Mouse (Mus musculus): ENCODE data around the gene Cd300lf.

Cd300lf gene

DNA sequence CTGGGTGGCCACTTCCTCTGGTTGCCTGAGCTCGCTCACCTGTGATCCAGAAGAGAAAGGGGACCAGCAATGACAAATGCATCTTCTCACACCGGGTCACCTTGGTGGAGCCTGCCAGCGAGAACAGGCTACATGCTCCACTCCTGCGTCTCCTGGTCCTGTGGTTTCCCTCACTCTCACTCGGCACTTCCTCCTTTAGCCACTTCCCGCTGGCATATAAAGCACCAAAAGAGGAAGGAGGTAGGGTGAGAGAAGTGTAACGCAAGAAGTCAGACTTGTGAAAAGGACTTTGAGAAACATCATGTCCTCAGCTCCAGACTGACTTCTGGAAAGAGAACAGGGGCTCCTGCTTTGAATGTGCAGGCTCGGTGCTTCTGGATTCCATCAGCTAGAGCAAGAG lies at the start of gene Cd300lf:
TSS of gene Cd300lf (minus strand) at position 193 of the 400 bp plus-strand sequence.
- WGBS = 79% methylated on average over 8 of the region's 8 CpGs

DNA sequence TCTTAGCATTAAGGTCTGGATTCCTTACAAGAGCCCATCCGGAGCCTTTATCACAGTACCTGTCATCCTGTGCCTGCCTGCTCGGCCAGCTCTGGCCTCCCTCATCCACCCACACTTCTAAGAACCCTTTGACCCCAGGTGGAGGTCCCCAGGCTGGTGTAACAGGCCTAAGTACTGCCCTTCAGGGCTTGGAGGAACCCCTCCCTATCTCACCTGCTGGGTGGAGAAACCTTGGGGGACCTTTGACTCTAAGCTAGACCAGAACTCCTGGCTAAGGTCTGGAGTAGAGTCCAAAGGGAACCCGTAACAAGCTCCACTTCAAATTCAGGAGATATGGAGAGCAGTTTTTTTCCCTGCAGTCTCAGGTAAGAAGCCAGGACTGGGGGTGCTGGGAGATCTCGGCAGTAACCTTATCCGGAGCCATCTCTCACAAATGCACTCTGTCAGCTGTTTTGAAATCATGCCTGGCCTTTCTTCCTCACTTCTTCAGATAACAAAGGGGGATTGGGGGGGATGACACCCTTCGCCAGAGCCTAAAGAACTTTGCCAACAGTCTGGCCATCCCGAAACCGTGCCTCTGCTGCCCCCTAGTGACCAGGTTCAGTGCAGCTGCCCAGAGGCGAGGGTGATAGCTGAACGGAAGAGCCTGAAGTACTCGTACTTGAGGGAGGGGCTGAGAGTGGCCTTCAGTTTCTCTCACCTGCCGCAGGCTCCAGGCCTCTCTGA lies 48.3 kb upstream of the Cd300lf start:
- WGBS = 34% methylated on average over 12 of the region's 12 CpGs

DNA sequence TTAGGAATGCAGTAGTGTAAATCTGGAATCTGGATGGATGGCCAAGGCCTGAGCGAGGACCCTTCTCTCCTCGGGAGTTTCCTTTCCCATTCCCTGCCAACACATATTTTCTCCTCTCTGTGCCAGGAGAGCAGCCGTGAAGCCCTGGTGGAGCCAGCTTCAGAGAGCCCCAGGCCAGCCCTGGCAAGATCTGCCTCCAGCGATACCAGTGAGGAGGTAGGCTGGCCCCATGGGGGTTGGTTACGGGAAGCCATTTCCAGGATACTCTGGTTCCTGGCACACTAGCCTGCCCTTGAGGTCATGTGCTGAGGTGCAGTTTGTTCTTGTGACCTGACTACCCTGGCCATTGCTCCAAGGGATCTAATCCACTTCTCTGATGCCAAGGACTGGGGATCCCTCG lies 46.1 kb upstream of the Cd300lf start:
- WGBS = 80% methylated on average over 6 of the region's 6 CpGs

DNA sequence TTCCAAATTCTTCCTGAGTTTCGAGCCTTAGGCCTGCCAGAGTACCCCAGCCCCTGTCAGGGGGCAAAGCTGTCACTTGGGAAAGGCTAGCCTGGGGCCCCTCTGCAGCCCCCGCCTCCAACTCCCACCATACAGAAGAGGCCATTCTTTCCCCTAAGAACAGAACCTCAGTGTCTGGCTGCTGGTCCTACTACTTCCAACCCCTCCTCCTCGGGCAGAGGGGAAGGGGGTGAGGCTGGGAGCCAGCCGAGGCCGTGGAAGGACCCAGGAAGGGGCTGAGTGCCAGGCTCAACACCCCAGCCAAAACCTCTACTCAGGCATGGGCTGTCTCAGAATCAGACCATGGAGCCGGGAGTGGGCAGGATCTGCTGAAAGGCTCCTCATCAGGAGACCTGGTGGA lies 45.4 kb upstream of the Cd300lf start:
- WGBS = 40% methylated on average over 6 of the region's 6 CpGs

DNA sequence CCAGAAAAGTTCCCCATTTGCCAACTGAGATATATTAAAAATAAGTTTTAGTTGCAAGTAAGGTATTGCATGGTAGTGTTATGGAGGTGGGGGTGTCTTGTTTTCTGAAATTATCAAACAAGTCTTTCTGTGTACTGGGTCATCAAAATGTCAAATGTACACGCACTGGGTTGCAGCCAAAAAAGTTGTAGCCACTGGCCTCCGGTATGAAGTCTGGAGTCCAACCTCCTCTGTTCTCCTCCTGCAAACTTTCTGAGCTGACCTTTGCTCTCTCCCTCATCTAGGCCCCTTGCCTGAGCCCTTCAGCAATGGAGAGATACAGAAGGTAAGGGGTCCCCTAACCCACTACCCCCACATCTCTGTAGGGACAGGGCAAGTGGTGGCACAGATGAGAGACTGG lies 45.0 kb upstream of the Cd300lf start:
- WGBS = 77% methylated on average over 2 of the region's 2 CpGs

DNA sequence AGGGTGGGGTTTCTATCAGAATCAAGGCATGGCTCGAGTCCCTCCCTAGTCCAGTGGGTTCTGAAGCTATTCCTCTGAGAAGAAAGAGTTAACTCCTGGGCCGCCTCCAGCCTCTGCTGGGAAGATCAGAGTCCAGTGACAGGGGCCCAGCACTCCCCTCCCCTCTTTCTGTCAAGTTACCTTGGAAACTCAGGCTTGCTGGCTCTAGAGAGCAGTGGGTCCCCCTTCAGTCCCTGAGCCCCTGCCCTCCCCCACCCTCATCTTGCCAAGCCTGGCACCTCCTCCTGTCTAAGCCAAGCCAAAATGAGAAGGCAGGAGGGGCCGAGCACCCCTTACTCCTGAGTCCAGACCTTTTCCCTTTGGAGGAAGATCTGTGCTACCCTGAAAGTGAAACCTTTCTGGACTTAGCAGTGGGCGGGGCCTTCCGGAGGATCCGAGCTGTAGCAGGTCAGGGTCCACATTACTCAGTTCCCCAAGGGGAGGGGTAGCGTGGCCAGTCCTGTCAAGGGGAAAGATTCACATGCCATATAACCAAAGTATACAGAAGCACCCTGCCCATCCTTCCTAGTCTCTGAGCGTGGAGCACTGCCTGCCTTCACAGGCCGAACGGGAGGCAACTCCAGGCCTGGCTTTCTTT lies 43.9 kb upstream of the Cd300lf start:
- WGBS = 66% methylated on average over 10 of the region's 10 CpGs

DNA sequence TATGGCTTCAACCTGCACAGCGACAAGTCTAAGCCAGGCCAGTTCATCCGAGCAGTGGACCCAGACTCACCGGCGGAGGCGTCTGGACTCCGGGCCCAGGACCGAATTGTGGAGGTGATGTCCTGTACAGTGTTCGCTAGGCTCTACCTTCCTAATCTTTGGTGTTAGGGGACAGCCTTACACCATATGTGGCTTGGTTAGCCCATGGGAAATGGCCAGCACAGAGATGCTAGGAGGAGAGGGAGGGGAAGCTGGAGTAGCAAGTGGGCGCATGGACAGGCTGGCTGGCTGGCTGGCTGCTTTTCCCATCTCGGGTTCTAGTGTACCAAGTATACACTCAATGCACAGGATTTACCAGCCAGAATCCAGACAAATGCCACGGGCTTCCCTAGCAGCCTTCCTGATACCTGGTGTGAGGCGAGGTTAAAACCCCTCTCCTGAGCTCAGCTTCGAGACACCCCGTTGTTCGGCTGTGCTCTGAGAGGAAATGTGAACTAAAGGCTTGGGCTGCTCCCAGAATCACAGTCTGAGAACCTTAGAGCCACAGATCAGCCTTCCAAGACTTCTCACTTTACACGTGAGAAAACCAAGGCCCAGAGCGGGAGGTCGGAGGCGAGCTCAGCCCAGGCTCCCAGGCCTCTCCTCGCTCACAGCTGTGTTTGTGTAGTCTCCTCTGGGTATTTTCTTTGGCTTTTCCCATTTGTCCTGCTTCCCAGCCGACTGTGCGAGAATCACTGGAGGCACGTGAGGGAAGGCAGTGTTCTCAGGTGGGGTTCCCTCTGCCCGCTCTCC lies 42.8 kb upstream of the Cd300lf start:
- WGBS = 76% methylated on average over 24 of the region's 24 CpGs

DNA sequence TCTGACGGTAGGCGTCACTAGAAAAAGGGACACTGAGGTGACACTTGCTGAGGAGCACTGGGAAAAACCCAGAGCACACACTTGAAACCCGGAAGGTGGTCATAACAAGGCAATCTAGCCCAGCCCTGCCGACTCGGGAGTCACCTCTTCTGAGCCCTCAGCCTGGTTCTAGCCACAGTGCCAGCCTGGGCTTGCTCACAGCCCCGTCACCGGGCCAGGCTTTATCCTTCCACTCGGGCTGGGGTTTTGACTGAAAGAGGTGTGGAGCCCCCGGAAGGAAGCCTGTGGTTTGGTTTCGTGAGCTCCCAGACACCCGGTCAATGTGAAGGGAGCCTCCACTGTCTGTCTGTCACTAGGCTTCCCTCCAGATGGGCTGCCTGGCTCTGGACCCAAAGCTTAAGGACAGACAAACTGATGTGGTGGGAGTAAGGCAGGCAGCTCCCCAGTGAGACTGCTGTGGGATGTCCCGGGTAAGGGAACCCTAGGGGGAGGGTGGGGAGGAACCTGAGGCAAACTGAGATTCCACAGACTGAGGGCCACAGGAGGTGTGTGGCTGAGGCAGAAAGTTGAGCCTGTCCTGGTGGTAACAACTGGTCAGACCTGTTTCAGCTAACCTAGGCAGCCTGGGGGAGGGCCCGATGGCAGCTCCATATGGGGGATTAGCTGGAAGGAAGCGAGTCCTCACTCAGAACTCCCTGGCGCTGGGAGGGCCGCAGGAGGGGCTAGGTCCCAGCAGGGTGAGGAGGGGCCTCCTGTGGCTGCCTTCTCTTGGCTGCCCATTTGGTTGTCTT lies 40.0 kb upstream of the Cd300lf start:
- WGBS = 41% methylated on average over 16 of the region's 16 CpGs

DNA sequence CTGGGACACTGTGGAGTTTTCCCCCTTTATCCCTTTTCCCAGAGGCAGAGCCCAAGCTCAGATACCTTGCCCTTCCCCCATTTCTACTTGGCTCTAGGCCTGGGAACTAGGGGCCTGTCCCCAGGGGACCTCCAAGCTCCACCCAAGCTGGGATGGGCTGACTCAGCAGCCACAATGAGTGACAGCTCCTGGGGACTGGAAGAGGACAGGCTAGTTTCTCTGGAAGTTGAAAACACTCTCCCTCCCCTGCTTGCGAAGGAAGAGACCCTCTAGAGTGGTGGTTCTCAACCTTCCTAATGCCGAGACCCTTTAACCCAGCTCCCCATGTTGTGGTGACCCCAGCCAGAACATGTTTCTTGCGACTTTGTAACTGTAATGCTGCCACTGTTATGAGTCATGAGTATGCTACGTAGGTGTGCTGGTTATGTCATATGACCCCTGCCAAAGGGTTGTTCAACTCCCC lies 39.1 kb upstream of the Cd300lf start:
- 63% methylated on average over 4 of the region's 4 CpGs for WGBS

DNA sequence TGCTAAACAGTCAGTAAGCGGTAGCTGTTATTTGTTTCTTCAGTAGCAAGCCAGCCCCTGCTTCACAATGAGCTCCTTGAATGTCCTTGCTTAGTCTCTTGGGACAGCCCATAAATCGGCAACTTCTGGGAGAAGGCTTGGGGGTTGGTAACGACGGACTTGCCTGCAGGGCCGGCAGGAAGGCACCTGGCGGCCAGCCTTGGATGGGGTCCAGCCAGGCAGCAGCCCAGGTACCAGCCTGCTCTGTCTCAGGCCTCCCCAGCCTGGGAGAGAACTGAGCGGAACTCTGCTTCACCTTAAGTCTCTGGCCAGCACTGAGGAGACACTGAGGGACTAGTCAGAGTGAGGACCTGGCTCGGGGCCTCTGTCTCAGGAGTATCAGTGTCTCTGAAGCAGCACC lies 37.3 kb upstream of the Cd300lf start:
- WGBS = 65% methylated on average over 8 of the region's 8 CpGs

DNA sequence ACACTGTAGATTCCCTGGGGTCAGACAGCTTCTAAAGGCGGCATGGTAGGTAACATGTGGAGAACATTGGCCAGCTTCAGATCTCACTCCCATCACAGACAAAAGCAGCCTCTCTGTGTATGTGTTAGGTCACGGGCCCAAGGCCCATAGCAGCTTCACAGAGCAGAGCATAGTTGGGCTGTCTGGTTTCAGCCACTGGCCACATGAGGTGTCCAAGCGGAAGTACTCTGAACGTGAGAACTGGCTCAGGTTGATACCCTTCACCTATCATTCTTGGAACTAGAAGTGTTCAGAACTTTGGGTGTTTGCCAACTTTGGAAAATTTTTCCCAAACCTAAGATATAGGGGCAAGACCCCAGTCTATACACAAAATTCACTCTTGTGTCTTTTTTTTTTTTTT lies 35.6 kb upstream of the Cd300lf start:
- WGBS = 85% methylated on average over 4 of the region's 4 CpGs

DNA sequence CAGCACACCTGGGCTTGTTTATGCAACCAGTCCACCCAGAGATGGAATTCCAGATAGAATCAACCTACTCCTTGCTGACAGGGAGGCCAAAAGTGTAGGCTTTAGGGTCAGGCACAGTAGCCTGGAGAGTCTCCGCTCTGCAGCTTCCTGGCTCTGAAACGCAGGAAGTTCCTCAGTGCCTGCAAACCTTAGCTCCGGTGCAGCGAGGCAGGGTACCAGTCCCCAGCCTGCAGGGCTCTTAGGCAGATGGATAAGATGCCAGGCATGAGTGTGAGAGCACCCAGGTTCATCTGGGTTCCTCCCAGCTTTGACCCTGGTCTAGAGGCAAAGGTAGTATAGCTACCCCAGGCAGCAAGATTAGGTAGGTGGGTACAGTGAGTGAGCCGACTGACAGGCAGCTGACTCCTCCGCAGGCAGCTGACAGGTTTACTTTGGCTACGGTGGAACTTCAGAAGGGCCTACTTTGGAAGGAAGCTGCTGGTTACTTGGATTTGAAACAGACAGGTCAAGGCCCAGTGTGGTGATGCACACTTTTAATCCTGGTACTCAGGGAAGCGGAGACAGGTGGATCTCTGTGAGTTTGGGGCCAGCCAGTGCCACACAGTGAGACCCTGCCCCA lies 33.9 kb upstream of the Cd300lf start:
- WGBS = 72% methylated on average over 8 of the region's 8 CpGs

DNA sequence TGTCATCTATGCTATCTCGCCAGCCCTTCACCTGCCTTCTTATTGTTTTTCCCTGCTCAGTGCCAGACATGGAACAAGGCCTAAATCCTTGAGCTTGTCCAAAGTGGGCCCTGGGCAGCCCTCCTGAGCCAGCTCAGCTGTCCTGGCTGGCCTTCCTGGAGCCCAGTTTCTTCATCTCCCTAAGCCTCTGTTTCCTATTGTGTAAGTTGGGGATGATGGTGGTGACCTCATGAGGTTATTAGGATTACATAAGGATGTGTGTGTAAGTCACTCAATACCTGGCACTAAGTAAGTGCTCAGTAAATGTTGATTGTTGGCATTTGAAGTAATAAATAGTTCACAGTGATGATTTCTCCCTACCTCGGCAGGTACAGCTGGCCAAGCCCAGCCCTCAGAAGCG lies 33.0 kb upstream of the Cd300lf start:
- WGBS = 81% methylated on average over 3 of the region's 3 CpGs

DNA sequence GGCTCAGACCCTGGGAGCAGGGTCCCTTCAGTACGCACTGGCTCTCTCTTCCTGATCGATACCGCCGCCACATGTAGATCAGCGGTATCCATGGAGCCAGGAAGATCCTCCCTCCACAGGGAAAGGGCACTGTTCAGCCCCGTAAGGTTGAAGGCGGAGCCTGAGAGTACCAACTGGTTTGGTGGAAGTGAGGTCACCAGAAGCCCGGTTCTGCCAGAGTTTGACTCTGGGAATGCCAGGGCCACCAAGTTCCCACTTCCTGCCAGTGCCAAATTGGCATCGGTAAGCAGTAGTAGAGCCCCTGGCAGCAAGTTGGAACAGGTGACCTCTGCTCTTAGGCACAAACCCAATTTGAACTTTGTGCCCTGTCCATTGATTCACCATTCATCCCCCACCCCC lies 31.2 kb upstream of the Cd300lf start:
- 8% methylated on average over 9 of the region's 9 CpGs for WGBS

DNA sequence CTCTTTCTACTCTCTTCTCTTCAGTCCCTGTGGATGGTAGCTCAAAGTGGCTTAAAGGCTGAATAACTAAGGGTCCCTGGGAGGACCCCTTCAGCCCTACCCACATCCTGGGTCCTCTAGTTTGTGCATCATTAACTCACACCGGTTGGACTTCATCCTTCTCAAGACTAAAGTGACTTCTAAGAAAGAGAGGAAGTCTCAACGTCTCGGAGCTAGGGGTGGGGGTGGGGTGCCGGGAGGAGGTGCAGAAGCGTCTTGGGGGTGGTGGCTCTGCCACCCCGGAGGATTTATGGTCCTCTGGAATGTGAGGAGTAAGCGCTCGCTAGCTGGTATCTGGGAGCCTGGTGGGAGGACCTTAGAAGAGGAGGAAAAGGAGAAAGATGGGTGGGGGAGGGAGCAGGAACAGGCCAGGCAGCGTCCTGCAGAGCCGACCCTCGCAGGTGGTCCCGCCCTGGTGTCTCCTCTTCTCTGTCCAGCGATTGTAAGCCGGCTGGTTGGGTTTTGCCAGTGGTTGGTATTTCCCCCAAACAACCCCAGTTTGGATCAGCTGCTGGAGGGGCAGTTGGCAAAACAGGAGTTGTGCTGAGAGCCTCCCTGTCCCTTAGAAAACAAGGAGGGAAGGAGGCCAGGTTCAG lies 30.7 kb upstream of the Cd300lf start:
- WGBS = 2% methylated on average over 14 of the region's 14 CpGs

DNA sequence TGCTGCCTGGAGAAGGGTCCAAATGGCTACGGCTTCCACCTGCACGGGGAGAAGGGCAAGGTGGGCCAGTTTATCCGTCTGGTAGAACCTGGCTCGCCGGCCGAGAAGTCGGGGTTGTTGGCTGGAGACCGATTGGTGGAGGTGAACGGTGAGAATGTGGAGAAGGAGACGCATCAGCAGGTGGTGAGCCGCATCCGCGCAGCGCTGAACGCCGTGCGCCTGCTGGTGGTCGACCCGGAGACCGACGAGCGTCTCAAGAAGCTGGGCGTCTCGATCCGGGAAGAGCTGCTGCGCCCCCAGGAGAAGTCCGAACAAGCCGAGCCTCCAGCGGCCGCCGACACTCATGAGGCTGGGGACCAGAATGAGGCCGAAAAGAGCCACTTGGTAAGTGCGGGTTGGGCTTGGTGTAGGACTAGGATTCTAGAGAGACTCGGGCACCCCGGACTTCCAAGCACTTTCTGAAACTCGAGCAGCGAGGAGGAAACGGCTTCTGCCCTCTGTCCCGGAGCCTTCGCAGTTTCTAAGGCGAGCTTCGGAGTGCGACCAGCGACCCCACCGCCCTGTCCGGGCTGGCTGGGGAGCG lies 29.9 kb upstream of the Cd300lf start:
- under 1% methylated on average over 47 of the region's 47 CpGs for WGBS

DNA sequence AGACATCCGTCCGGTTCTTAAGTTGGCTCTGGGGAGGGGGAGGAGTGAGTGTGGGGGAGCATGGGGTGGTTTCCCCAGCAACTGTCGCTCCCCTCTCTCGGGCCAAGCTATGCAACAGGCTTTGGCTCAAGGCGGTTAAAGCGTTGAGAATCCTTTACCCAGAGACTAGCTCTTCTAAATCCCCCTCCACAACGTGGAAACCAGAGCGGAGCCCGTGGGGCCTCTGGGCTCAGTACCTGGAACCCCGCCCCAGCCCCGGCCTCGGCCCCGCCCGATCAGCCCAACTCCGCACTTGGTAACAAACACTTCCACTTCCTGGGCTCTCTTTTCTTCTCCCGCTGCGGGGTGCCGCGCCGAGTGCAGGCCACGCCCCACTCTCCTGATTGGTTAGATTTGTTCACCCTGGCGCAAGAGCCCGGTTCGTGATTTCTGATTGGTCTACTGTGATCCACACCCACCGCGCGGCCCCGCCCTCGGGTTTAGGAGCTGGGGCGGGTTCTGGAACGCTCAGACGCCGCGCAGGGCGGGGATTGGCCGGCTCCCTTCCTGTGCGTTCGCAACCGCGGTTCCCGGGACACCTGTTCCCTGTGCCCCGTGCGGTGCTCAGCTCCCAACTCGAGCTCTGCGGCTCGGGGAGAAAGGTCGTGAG lies 29.2 kb upstream of the Cd300lf start, which contains the start of gene Slc9a3r1:
TSS of gene Slc9a3r1 (plus strand) at position 510 of the 649 bp plus-strand sequence.
- WGBS = under 1% methylated on average over 47 of the region's 47 CpGs

DNA sequence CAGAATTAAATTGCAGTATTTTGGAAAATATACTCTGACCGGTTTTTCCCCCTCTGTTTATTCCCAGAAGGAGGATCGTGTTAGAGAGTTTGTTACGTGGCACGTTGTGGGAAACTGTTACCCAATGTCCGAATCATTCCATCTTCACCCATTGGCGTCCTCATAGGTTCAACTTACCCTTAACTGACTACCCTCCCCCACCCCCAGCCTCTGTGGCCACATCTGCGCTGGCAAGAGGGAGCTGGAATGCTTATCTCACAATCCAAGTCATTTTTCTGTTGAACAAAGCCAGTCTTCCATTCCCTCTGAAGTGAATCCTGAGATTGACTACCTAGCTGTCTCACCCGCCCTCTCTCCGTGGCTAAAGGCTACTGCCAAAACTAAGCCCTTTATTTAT lies 28.4 kb upstream of the Cd300lf start:
- WGBS = 43% methylated on average over 9 of the region's 9 CpGs

DNA sequence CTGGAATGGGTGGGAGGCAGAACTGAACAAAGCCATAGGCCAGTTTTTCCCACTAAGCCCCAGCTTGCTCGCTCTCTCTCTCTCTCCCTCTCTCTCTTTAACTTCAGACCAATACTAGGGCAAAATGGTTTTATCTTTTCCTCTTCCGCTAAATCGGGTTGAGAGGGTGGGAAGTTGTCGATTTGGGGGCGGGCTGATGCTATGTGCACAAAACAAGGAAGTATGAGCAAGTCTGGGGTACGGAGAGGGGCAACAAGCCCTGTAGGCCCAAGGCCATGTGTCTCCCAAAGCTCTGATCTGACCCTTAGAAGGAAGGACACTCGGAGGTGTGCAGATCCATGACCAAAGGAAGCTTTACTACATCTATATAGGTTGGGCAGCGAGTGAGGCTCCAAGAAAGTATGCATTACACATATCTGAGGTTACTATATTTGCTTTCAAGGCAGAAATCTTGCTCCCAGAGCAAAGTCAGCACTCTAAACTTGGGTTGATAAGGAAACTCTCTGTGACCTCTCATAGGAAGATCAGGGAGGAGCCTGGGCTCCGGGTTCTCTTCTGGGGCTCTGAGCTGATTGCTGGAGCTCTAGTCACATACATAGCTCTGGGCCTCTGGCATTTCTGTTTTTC lies 27.9 kb upstream of the Cd300lf start:
- WGBS = 72% methylated on average over 9 of the region's 9 CpGs
